Mouse (Mus musculus) bone marrow macrophage, adult 2 months (primary cell): ENCODE data around the gene Gtf3c5.

ENCODE experiments used
- CTCF ChIP-seq: IDR thresholded peaks from 2 replicates; pipeline ENCODE4 v1.5.1; 2012; ENCODE audit warnings: low read depth, mild to moderate bottlenecking, low read length, moderate library complexity
- POLR2A ChIP-seq: IDR thresholded peaks from 2 replicates; pipeline ENCODE4 v1.6.1; 2012; ENCODE audit warnings: mild to moderate bottlenecking, low read depth, low read length, borderline replicate concordance

DNA sequence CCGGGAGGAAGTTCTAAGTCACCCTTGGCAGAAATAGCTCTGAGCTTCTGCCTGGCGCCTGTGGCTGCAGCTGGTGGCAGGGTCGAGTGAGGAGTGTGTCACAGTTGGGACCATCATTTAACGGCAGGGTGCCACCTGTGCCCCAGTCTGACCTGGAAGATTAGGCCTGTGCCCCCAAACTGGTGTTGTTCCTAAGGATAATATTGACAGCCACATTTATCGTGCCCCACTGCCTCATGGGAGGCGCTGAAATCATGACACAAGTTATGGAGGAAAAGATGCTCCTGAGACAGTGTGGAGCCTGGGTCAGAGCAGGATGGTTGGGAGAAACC, 16.0 kb upstream of the Gtf3c5 start:
- no peak for TF ChIP-seq POLR2A
- TF ChIP-seq CTCF: no peak
